Mouse (Mus musculus) layer of hippocampus, adult 8-10 months (tissue): ENCODE data around the gene Dnah14. TPM values are rescaled to one million over a fixed set of nuclear protein-coding genes. Genes with fewer than 3 reads are reported as not detected.

Experiments used
- DNase-seq, 2 experiments: peaks; one replicate each; pipeline ENCODE4 v3.0.0; 2022; ENCODE audit warnings: low spot score in 2 of 2
- total RNA-seq, 4 experiments: library from RNA; stranded (reverse); gene quantifications; 2 replicates each; pipeline ENCODE4 v1.2.4; 2022

Dnah14 gene
- 1 to 10 TPM in 2 of 4 experiments, under 1 TPM in 2; 0.25 to 1.8 (median 1.0) TPM for total RNA-seq

GRCm38 (mm10) chr1:181576322-181576721, at the start of gene Dnah14:
Gene Dnah14, plus strand, starts transcription at chr1:181576559.
- no peak for DNase-seq

- DNase-seq: peak in 1 of 2 experiments; percentile 41
Measured at GRCm38 (mm10) chr1:181529368-181529767, 47.0 kb upstream of the Dnah14 start.

- DNase-seq: peak; percentile 35 to 53
Measured at GRCm38 (mm10) chr1:181535165-181535873, 41.0 kb upstream of the Dnah14 start.

- DNase-seq: no peak
Measured at GRCm38 (mm10) chr1:181537627-181538525, 38.5 kb upstream of the Dnah14 start.

GRCm38 (mm10) chr1:181539846-181540769, 36.3 kb upstream of the Dnah14 start:
- no peak for DNase-seq

GRCm38 (mm10) chr1:181543711-181544383, 32.5 kb upstream of the Dnah14 start:
- DNase-seq: no peak

- peak; percentile 69 to 81 for DNase-seq
Measured at GRCm38 (mm10) chr1:181545044-181545772, 31.2 kb upstream of the Dnah14 start.

GRCm38 (mm10) chr1:181549987-181550386, 26.4 kb upstream of the Dnah14 start:
- peak in 1 of 2 experiments; percentile 49 for DNase-seq

GRCm38 (mm10) chr1:181550826-181551225, 25.5 kb upstream of the Dnah14 start:
- no peak for DNase-seq

GRCm38 (mm10) chr1:181552533-181553410, 23.6 kb upstream of the Dnah14 start:
- DNase-seq: peak in 1 of 2 experiments; percentile 33

GRCm38 (mm10) chr1:181555475-181555874, 20.9 kb upstream of the Dnah14 start:
- no peak for DNase-seq

- DNase-seq: no peak
Measured at GRCm38 (mm10) chr1:181559655-181560054, 16.7 kb upstream of the Dnah14 start.

GRCm38 (mm10) chr1:181560325-181560724, 16.0 kb upstream of the Dnah14 start:
- DNase-seq: no peak

GRCm38 (mm10) chr1:181560896-181561767, 15.2 kb upstream of the Dnah14 start:
- no peak for DNase-seq

GRCm38 (mm10) chr1:181561768-181562444, 14.5 kb upstream of the Dnah14 start:
- DNase-seq: no peak

- no peak for DNase-seq
Measured at GRCm38 (mm10) chr1:181569447-181569846, 6.9 kb upstream of the Dnah14 start.

- no peak for DNase-seq
Measured at GRCm38 (mm10) chr1:181583152-181583551, 6.8 kb downstream of the Dnah14 start.
